Mouse (Mus musculus) kidney, postnatal 25 days (tissue): ENCODE measurements at regions not wholly inside any gene's neighbourhood (a gene's known extent, or its start where the extent isn't known, plus 50 kb on each side); places are given as distances from the start of the nearest gene placed in this dataset.

Experiments
- DNase-seq, 2 experiments: peaks; one replicate each; pipeline ENCODE4 v3.0.0; 2021; ENCODE audit warnings: mixed read lengths in 2 of 2

DNA sequence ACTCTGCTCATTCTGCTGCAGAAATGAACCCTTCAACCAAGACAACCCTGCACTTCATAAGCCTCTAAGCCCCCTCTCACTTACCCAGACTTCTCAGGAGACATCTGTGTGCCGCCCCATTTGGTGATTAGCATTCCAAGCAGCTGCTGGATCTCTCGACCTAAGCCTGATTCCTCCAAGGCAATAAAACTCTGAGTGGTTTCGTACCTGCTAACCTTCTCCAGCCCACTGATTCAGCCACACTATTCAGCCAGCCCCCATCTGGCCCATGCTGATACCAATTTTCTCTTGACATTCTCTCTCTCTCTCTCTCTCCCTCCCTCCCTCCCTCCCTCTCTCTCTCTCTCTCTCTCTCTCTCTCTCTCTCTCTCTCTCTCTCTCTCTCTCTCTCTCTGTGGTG, 88.2 kb downstream of the Zmat3 start:
- no peak for DNase-seq

DNA sequence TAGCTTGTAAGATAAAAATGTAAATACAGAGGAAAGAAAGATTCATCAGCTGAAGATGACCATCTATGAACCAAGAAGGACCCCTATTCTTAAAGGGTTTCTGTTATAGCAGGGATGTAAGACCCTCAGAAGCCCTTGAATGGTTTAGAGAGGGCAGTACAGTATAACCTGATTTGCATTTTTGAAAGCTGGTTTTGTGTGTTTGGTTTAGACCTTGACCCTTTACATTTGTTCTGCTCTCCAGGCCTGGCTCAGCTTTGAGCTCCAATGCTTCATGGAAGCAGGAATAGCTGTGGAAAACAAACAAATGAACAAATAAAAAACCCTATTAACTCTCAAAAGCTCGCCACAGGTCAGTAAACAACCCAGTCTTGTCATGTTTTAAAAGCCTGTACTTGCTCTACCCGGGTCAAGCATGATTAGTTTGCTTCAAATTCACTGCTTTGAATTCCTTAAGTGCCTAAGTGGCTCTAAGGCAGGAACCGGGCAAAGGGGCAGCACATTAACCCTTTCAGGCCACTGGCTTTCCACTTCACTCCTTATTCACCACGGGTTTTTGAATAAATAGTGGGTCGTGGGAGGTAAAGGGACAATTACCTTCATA, 100.1 kb downstream of the Zmat3 start:
- DNase-seq: peak in 1 of 2 experiments; percentile 4
